Mouse (Mus musculus): ENCODE results near the gene Vmn1r44. TPM values are rescaled to one million over a fixed set of nuclear protein-coding genes. Genes with fewer than 3 reads are reported as not detected.

The Vmn1r44 gene
- not detected for polyA plus RNA-seq (2014; fragmentation: Illumina TruSeq; extraction: RNeasy Lipid Tissue Mini Kit (QIAGEN cat#74804); ENCODE audit: low read depth, low replicate concordance)

DNA sequence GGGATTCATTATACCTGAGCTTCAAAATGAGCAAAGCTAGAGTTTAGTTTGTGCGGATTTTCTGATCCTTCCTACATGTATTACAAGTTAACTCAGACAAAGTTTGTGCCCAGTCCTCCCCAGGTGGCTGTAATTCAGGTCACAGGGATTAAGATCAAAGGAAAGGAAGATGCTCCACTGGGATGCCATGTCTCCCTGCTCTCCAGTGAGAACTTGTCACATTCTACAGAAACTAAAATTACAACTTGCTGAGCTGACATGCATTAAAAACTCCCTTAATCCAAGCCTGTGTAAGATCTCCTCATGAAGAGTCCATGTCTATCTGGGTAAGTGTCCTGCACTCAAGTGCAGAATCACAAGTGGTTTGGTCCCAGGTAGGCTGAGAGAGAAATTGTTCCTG lies at the start of gene Vmn1r44:
Vmn1r44 (plus strand) TSS at position 301 of the 400 bp plus-strand sequence.

DNA sequence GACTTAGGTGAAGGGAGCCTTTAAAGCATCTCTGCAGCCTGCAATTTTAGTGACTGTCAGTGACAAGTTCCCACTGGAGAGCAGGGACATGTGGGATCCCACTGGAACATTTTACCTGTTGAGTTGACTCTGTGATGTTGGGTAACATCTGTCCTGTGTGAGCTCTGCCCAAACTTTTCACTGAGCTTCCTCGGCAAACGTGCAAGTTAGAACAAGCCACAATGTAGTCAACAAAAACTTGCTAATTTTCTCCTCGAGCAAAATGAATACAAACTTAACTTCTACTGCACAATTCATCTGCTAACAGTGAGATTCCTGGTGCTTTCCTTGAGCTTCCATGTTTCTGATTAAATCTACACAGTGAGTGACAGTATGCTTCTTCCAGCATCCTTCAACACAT lies 7.1 kb upstream of the Vmn1r44 start, which contains the start of the genes Vmn1r42 and Vmn1r43:
Vmn1r42 (minus strand) TSS at position 101 of the 400 bp plus-strand sequence.
Vmn1r43 (minus strand) TSS at position 101 of the 400 bp plus-strand sequence.

DNA sequence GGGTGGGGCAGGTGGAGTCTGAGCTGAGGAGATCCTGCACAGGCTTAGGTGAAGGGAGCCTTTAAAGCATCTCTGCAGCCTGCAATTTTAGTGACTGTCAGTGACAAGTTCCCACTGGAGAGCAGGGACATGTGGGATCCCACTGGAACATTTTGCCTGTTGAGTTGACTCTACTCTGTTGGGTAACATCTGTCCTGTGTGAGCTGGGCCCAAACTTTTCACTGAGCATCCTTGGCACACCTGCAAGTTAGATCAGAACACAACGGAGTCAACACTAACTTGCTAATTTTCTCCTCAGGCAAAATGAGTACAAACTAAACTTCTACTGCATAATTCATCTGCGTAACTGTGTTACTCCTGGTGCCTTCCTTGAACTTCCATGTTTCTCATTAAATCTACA lies 57.0 kb downstream of the Vmn1r44 start, which contains the start of gene Vmn1r45:
Vmn1r45 (minus strand) TSS at position 101 of the 400 bp plus-strand sequence.

Other genes starting within 250 kb of the Vmn1r44 start
- 6.1 TPM for gene Txnrd3, start 239.7 kb upstream of the Vmn1r44 start, polyA plus RNA-seq (2014; fragmentation: Illumina TruSeq; extraction: RNeasy Lipid Tissue Mini Kit (QIAGEN cat#74804); ENCODE audit: low read depth, low replicate concordance)
- not detected for gene Vmn1r40, start 176.1 kb upstream of the Vmn1r44 start, polyA plus RNA-seq (2014; fragmentation: Illumina TruSeq; extraction: RNeasy Lipid Tissue Mini Kit (QIAGEN cat#74804); ENCODE audit: low read depth, low replicate concordance)
- gene Vmn1r41, start 142.9 kb upstream of the Vmn1r44 start, polyA plus RNA-seq (2014; fragmentation: Illumina TruSeq; extraction: RNeasy Lipid Tissue Mini Kit (QIAGEN cat#74804); ENCODE audit: low read depth, low replicate concordance): not detected
- not detected for gene Vmn1r42, start 7.2 kb upstream of the Vmn1r44 start, polyA plus RNA-seq (2014; fragmentation: Illumina TruSeq; extraction: RNeasy Lipid Tissue Mini Kit (QIAGEN cat#74804); ENCODE audit: low read depth, low replicate concordance)
- not detected for gene Vmn1r43, start 7.2 kb upstream of the Vmn1r44 start, polyA plus RNA-seq (2014; fragmentation: Illumina TruSeq; extraction: RNeasy Lipid Tissue Mini Kit (QIAGEN cat#74804); ENCODE audit: low read depth, low replicate concordance)
- not detected for gene Vmn1r45, start 56.9 kb downstream of the Vmn1r44 start, polyA plus RNA-seq (2014; fragmentation: Illumina TruSeq; extraction: RNeasy Lipid Tissue Mini Kit (QIAGEN cat#74804); ENCODE audit: low read depth, low replicate concordance)
- gene Vmn1r46, start 85.7 kb downstream of the Vmn1r44 start, polyA plus RNA-seq (2014; fragmentation: Illumina TruSeq; extraction: RNeasy Lipid Tissue Mini Kit (QIAGEN cat#74804); ENCODE audit: low read depth, low replicate concordance): not detected
- gene Vmn1r47, start 132.5 kb downstream of the Vmn1r44 start, polyA plus RNA-seq (2014; fragmentation: Illumina TruSeq; extraction: RNeasy Lipid Tissue Mini Kit (QIAGEN cat#74804); ENCODE audit: low read depth, low replicate concordance): not detected
- not detected for gene Vmn1r48, start 153.2 kb downstream of the Vmn1r44 start, polyA plus RNA-seq (2014; fragmentation: Illumina TruSeq; extraction: RNeasy Lipid Tissue Mini Kit (QIAGEN cat#74804); ENCODE audit: low read depth, low replicate concordance)
- not detected for gene Vmn1r49, start 194.8 kb downstream of the Vmn1r44 start, polyA plus RNA-seq (2014; fragmentation: Illumina TruSeq; extraction: RNeasy Lipid Tissue Mini Kit (QIAGEN cat#74804); ENCODE audit: low read depth, low replicate concordance)
- not detected for gene Vmn1r50, start 217.8 kb downstream of the Vmn1r44 start, polyA plus RNA-seq (2014; fragmentation: Illumina TruSeq; extraction: RNeasy Lipid Tissue Mini Kit (QIAGEN cat#74804); ENCODE audit: low read depth, low replicate concordance)
- gene Vmn1r51, start 238.9 kb downstream of the Vmn1r44 start, polyA plus RNA-seq (2014; fragmentation: Illumina TruSeq; extraction: RNeasy Lipid Tissue Mini Kit (QIAGEN cat#74804); ENCODE audit: low read depth, low replicate concordance): not detected